Mouse (Mus musculus) embryo, embryonic 9.5 days (tissue): ENCODE measurements around the gene Paf1.

Experiments used
- DNase-seq: peaks from one replicate; pipeline ENCODE4 v3.0.0-alpha.2; 2017; ENCODE audit errors: extremely low spot score

The Paf1 gene

GRCm38 (mm10) chr7:28370977-28371513 lies 21.7 kb upstream of the Paf1 start:
- DNase-seq = no peak

GRCm38 (mm10) chr7:28371514-28371989 lies 21.2 kb upstream of the Paf1 start:
- DNase-seq = peak; percentile 76

DNA sequence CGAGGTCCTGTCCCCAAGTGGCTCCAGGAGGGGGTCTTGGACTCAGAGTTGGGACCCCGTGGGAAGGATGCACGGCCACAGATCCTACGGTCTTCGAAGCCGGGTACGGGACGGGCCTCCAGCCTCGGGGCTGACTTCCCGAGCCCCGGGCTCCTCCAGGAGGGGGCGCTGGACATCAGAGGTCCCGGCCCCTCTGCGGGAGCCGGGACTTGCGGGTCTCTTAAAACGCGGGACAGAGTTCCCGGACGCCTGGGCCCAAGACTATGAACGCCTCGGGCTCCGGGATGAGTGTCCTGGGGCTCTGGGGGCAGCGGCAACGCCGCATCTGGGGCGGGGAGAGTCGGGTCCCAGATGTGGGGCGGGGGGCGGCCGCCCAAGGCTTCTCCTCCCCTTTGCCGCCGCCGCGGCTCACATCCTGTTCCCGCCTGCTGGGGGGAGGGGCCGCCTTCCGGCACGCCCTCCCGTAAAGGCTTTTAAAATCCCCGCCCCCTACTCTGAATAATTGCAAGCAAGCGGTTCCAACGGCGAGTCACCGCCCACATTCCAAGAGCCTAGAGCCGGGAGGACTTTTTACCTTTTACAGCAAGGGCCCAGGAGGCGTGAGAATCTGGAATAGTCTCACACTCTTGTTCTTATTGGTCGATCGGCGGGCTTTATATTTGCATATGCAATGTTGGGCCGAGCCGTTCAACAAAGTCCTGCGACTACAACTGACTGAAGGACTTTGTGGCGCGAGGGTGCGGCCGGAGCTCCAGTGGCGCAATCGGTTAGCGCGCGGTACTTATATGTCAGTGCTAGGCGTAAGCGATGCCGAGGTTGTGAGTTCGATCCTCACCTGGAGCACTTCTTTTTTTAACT lies 20.3 kb upstream of the Paf1 start, which contains the start of gene Plekhg2:
Gene Plekhg2, minus strand, starts transcription at position 349 of the 858 bp plus-strand sequence.
- peak; percentile 99 for DNase-seq

DNA sequence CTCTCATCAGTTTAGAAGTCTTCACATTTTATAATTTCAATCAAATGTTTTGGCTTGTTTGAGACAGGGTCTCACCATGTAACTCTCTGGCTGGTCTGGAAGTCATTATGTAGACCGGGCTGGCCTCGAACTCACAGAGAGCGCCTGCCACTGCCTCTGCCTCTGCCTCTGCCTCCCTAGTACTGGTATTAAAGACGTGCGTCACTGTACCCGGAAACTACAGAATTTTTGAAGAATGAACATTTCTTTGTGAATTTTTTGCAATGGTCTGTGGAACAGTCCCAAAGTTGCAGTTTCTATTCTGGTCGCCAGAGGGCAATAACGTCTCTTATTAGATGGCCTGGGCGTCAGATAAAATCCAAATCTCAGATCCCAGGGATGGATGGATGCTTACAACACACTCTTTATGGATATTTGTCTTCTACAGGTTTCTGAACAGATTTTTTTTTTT lies 19.6 kb upstream of the Paf1 start:
- no peak for DNase-seq

GRCm38 (mm10) chr7:28373891-28374495 lies 18.8 kb upstream of the Paf1 start:
- DNase-seq = no peak

- no peak for DNase-seq
Measured at GRCm38 (mm10) chr7:28374647-28375046, 18.1 kb upstream of the Paf1 start.

DNA sequence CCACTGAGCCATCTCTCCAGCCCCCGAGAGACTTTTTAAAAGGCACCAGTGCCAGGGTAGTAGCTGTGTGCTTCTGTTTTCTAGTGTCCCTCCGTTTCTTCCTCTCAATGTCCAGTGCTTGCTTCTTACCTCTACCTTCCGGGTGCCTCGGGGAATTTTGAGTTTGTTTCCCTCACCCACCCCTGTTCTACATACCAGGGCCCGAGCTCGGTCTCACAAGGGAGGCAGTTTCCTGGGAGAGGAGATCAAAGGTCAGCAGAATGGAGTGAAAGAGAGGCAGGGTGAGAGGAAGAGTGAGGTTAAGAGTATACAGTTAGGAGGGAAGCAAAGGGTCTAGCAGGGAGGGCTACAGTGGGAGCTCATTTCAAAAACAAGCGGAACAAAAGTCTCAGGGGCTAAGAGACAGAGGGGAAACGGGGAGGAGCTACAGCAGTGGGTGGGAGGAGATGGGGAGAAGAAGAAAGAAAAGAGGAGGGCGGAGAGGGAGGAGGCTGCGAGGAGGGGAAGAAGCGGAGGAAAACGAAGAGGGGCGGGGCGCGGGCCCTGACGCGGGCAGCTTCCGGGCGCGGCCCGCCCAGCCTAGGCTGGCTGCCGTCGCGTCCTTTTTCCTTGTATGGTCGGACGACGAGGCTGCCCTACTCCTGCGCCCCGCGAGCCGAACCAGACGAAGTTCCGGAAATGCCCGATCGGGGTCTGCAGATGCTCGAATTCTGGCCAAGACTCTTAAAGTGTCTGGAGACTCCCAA lies 17.4 kb upstream of the Paf1 start:
- DNase-seq = peak; percentile 90

GRCm38 (mm10) chr7:28376011-28376771 lies 16.6 kb upstream of the Paf1 start:
- peak; percentile 84 for DNase-seq

- no peak for DNase-seq
Measured at GRCm38 (mm10) chr7:28377190-28378065, 15.3 kb upstream of the Paf1 start.

DNA sequence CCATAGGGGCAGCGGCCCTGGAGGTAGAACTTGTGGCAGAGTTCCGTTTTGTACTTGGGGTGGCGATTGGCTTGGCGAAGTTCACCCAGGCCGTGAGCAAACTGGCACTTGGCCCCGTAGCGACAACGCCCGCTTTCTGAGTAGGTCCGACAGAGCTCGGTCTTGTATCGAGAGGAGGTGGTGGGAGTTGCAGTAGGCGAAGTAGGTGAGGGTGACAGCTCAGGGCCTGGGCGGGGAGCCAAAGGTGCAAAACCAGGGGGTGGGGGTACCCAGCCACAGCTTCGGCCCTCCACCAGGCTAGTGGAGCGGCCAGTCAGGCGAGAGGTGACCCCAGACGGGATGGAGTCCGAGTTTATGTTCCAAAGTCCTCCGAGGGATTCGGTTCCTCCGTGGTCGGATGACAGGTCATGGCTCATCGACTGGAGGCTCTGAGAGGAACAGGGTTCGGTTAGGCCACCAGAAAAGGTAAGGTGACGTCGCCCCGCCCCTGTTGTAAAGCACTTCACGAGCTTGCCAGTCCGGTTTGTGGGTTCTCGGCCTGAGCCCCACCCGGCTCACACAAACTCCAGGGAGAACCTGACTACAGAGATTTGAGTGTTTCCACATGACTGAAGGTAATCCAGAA lies 14.6 kb upstream of the Paf1 start:
- no peak for DNase-seq

GRCm38 (mm10) chr7:28378769-28379651 lies 13.7 kb upstream of the Paf1 start:
- peak; percentile 86 for DNase-seq

GRCm38 (mm10) chr7:28380237-28381016 lies 12.3 kb upstream of the Paf1 start, which contains the start of gene Zfp36:
Zfp36 (minus strand) TSS chr7:28380253.
- no peak for DNase-seq

DNA sequence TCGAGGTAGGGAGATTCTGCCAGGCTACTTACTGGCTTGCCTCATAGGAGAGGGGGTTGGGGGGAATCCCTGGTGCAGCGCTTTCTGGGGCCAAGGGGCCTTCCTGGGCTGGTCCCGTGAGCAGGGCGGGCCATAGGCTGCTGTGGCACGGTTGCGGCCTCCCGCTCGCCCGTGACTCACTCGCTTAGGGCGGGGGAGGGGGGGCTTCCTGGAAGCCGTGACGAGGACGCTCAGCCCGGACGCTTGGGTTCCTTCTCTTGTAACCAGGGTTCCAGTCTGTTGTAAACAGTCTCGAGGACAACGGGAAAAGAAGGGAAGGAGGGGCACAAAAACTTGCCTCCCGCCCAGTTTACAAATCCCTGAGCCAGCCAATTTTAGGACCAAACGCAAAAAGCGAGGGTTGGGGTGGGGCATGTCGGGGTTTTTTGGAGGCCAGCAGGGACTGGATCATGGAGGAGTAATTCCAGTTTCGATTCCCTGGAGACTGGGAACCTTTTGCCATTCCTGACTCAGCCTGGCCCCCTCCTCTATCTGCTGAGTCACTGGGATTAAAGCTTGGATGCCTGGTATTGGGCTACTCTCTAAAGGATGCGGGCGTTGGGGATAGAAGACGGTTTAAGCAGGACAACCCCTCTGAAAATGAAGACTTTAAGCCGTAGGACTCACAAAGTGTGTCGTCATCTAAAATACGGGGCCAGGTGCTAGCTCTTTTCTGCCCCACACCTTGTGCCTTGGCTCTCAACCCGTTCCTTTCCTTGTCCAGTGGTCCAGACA lies 11.5 kb upstream of the Paf1 start:
- DNase-seq = no peak

DNA sequence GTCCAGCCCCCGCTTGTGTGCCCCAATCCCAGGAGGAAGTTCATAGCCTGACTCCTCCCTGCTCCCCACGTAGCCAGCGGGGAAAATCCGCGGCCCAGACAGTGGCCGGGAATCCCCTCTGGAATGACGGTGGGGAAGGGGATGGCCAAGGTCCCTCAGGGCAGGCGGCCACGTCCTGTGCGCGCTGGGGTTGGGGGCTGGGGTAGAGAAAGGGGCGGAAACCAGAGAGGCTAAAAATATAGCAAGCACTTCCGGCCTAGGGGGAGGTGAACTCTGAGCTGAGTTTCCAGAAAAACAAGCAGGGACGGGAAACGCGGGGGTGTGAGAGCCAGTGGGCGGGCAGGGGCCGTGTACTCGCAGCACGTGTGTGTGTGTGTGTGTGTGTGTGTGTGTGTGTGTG lies 10.8 kb upstream of the Paf1 start:
- DNase-seq = peak; percentile 83

GRCm38 (mm10) chr7:28382347-28382951 lies 10.3 kb upstream of the Paf1 start:
- no peak for DNase-seq

- no peak for DNase-seq
Measured at GRCm38 (mm10) chr7:28382981-28383396, 9.8 kb upstream of the Paf1 start.

DNA sequence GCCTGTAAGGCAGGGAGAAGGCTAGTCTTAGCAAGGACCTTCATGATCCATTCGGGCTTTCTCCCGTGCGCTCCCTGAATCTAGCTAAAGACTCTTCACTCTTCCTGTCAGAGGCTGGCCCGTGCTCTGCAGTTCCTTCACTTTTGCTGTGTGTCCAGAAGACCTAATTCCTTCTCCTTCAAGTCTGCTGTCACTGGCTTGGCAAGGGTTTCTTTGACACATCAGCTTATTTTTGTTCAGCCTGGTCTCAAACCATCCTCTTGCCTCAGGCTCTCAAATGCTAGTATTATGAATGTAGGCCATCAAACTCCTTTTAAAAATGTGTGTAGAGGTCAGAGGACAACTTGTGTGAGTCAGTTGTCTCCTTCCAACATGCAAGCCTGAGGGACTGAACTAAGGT lies 9.1 kb upstream of the Paf1 start:
- DNase-seq = no peak
